Mouse (Mus musculus) olfactory bulb, adult 2 months (tissue): Measurements from ENCODE around the gene Pdzd2. TPM values are rescaled to one million over a fixed set of nuclear protein-coding genes. Genes with fewer than 3 reads are reported as not detected.

ENCODE experiments used
- H3K27ac ChIP-seq: fragments of 200-500 bp; 2 replicates; pipeline ENCODE4 v1.5.1; 2012; ENCODE audit warnings: low read depth, low read length; ENCODE audit not compliant: insufficient read depth
- H3K4me1 ChIP-seq: fragments of 200-500 bp; 2 replicates; pipeline ENCODE4 v1.6.1; 2012; ENCODE audit warnings: low read length; ENCODE audit not compliant: control insufficient read depth, insufficient read depth
- H3K4me3 ChIP-seq: fragments of 200-500 bp; 2 replicates; pipeline ENCODE4 v1.5.1; 2012; ENCODE audit warnings: mild to moderate bottlenecking, low read depth, low read length, moderate library complexity; ENCODE audit not compliant: insufficient read depth
- CTCF ChIP-seq: fragments of 200-500 bp; IDR thresholded peaks from 2 replicates; pipeline ENCODE4 v1.5.1; 2012; ENCODE audit warnings: low read depth, mild to moderate bottlenecking, low read length, moderate library complexity; ENCODE audit not compliant: insufficient read depth
- POLR2A ChIP-seq: fragments of 200-500 bp; IDR thresholded peaks from 2 replicates; pipeline ENCODE4 v1.6.1; 2012; ENCODE audit warnings: mild to moderate bottlenecking, low read depth, low read length, moderate library complexity; ENCODE audit not compliant: insufficient read depth
- WGBS: fragments of 180-500 bp; shearing (Covaris S2); methylation state at CpG from one replicate; pipeline ENCODE4 v1.1.7; 2018; 5-methylcytosine and 5-hydroxymethylcytosine counted together
- polyA plus RNA-seq: library from polyadenylated mRNA; stranded (reverse); fragments of >200 nt; gene quantifications from 2 replicates; pipeline ENCODE4 v1.2.4, GENCODE M21; 2012; ENCODE audit warnings: low replicate concordance; ENCODE audit not compliant: missing spikeins, insufficient read depth, insufficient read length

Pdzd2 gene
- polyA plus RNA-seq: not detected in 2 replicates

- under 1% methylated on average over 83 of the region's 83 CpGs for WGBS
- peak within 1 kb of the TSS; percentile 64 for H3K4me3 ChIP-seq
- TF ChIP-seq CTCF: 0 out of 2 replicates have a peak, but pooled peaks have one; percentile 19
- peak; percentile 69; the same call in 1 of the 2 replicates for TF ChIP-seq POLR2A
- H3K4me1 ChIP-seq: peaks cover 18% of the 10 kb centered on the region
- peak within 1 kb of the TSS; percentile 73 for H3K27ac ChIP-seq
Observed at GRCm38 (mm10) chr15:12739277-12740247, at the start of gene Pdzd2. Gene Pdzd2 (minus strand): TSS chr15:12739924.

- no peak overlapping the region for H3K27ac ChIP-seq
- no peak overlapping the region for H3K4me3 ChIP-seq
- H3K4me1 ChIP-seq: peaks cover 7% of the 10 kb centered on the region
- 34% methylated on average over 10 of the region's 10 CpGs for WGBS
- no peak for TF ChIP-seq CTCF
- TF ChIP-seq POLR2A: no peak
Observed at GRCm38 (mm10) chr15:12789406-12789867, 49.7 kb upstream of the Pdzd2 start.

- no peak overlapping the region for H3K27ac ChIP-seq
- 83% methylated on average over 5 of the region's 5 CpGs for WGBS
- peaks cover 7% of the 10 kb centered on the region for H3K4me1 ChIP-seq
- TF ChIP-seq POLR2A: no peak
- no peak for TF ChIP-seq CTCF
- H3K4me3 ChIP-seq: no peak overlapping the region
Observed at GRCm38 (mm10) chr15:12788536-12788935, 48.8 kb upstream of the Pdzd2 start.

- H3K27ac ChIP-seq: no peak overlapping the region
- TF ChIP-seq CTCF (no peak), POLR2A (no peak)
- no peak overlapping the region for H3K4me3 ChIP-seq
- whole genome bisulfite sequencing: 75% methylated on average over 14 of the region's 16 CpGs
- no peaks in the 10 kb centered on the region for H3K4me1 ChIP-seq
Observed at GRCm38 (mm10) chr15:12781729-12782326, 42.1 kb upstream of the Pdzd2 start.

GRCm38 (mm10) chr15:12781296-12781695 is 41.6 kb upstream of the Pdzd2 start:
- H3K27ac ChIP-seq: no peak overlapping the region
- no peaks in the 10 kb centered on the region for H3K4me1 ChIP-seq
- TF ChIP-seq POLR2A: no peak
- TF ChIP-seq CTCF: no peak
- H3K4me3 ChIP-seq: no peak overlapping the region
- WGBS: 87% methylated on average over 6 of the region's 6 CpGs

- Histone ChIP-seq H3K4me1 (no peaks in the 10 kb centered on the region), H3K4me3 (no peak overlapping the region), H3K27ac (no peak overlapping the region)
- 57% methylated on average over 11 of the region's 11 CpGs for WGBS
- TF ChIP-seq CTCF (no peak), POLR2A (no peak)
Observed at GRCm38 (mm10) chr15:12774149-12774753, 34.5 kb upstream of the Pdzd2 start.

GRCm38 (mm10) chr15:12770958-12771357 is 31.2 kb upstream of the Pdzd2 start:
- TF ChIP-seq POLR2A (no peak), CTCF (no peak)
- 75% methylated on average over 7 of the region's 7 CpGs for WGBS
- Histone ChIP-seq H3K4me1 (no peaks in the 10 kb centered on the region), H3K4me3 (no peak overlapping the region), H3K27ac (no peak overlapping the region)

GRCm38 (mm10) chr15:12766848-12767247 is 27.1 kb upstream of the Pdzd2 start:
- TF ChIP-seq POLR2A: no peak
- no peak for TF ChIP-seq CTCF
- no peak overlapping the region for H3K27ac ChIP-seq
- H3K4me1 ChIP-seq: no peaks in the 10 kb centered on the region
- 60% methylated on average over 4 of the region's 4 CpGs for WGBS
- H3K4me3 ChIP-seq: no peak overlapping the region

GRCm38 (mm10) chr15:12763147-12763546 is 23.4 kb upstream of the Pdzd2 start:
- Histone ChIP-seq H3K27ac (no peak overlapping the region), H3K4me1 (no peaks in the 10 kb centered on the region), H3K4me3 (no peak overlapping the region)
- TF ChIP-seq POLR2A (no peak), CTCF (no peak)
- WGBS: 68% methylated on average over 10 of the region's 10 CpGs
